Mouse (Mus musculus): ENCODE results near the gene Scel. TPM values are rescaled to one million over a fixed set of nuclear protein-coding genes. Genes with fewer than 3 reads are reported as not detected.
A peak's percentile ranks its signal among the peaks of the same experiment; 100 is the strongest.

The Scel gene
- total RNA-seq, 2 experiments from 2014 or later = 0.95 to 1.1 TPM

GRCm38 (mm10) chr14:103586662-103587061 lies 73.5 kb downstream of the Scel start:
- no peak overlapping the region for H3K4me3 ChIP-seq
- intact Hi-C loops (cut with DNase I) = no loop called here

GRCm38 (mm10) chr14:103587208-103587900 lies 74.2 kb downstream of the Scel start:
- no peak overlapping the region for H3K27ac ChIP-seq
- TF ChIP-seq CTCF (IDR thresholded peaks at IDR 0.05) = no peak
- DNase-seq (ENCODE audit: extremely low spot score in 1 of 2, low spot score in 2 of 2) = no peak
- intact Hi-C loops (cut with DNase I) = no loop called here
- H3K4me3 ChIP-seq = no peak overlapping the region

More at GRCm38 (mm10) chr14:103586662-103587061, 73.5 kb downstream of the Scel start:
- H3K27ac ChIP-seq = no peak overlapping the region
- no peak for DNase-seq (ENCODE audit: extremely low spot score in 1 of 2, low spot score in 2 of 2)
- no peak for TF ChIP-seq CTCF (IDR thresholded peaks at IDR 0.05)

GRCm38 (mm10) chr14:103589819-103590218 lies 76.7 kb downstream of the Scel start:
- no peak overlapping the region for H3K27ac ChIP-seq
- DNase-seq (ENCODE audit: extremely low spot score in 1 of 2, low spot score in 2 of 2) = peak; percentile 17 to 24
- intact Hi-C loops (cut with DNase I) = no loop called here

GRCm38 (mm10) chr14:103595870-103596269 lies 82.7 kb downstream of the Scel start:
- Histone ChIP-seq H3K27ac (no peak overlapping the region), H3K4me3 (no peak overlapping the region)
- no peak for TF ChIP-seq CTCF (IDR thresholded peaks at IDR 0.05)
- no peak for DNase-seq (ENCODE audit: extremely low spot score in 1 of 2, low spot score in 2 of 2)
- intact Hi-C loops (cut with DNase I) = no loop called here

More at GRCm38 (mm10) chr14:103589819-103590218, 76.7 kb downstream of the Scel start:
- H3K4me3 ChIP-seq = no peak overlapping the region
- no peak for TF ChIP-seq CTCF (IDR thresholded peaks at IDR 0.05)

GRCm38 (mm10) chr14:103608063-103608462 lies 94.9 kb downstream of the Scel start:
- no peak for TF ChIP-seq CTCF (IDR thresholded peaks at IDR 0.05)
- Histone ChIP-seq H3K4me3 (no peak overlapping the region), H3K27ac (no peak overlapping the region)
- DNase-seq (ENCODE audit: extremely low spot score in 1 of 2, low spot score in 2 of 2) = no peak
- intact Hi-C loops (cut with DNase I) = loop anchor here (10.0 kb wide), 1 partner anchor 973 kb away; no protein-coding TSS in a partner anchor

- no peak for DNase-seq (ENCODE audit: extremely low spot score in 1 of 2, low spot score in 2 of 2)
- intact Hi-C loops (cut with DNase I) = loop anchor here (5.0 kb wide), 1 partner anchor 36 kb away; no protein-coding TSS in a partner anchor
These were observed 100.6 kb downstream of the Scel start for GRCm38 (mm10) chr14:103613573-103614271.

GRCm38 (mm10) chr14:103614272-103614587 lies 101.1 kb downstream of the Scel start:
- no peak for TF ChIP-seq CTCF (IDR thresholded peaks at IDR 0.05)
- Histone ChIP-seq H3K27ac (no peak overlapping the region), H3K4me3 (no peak overlapping the region)
- DNase-seq (ENCODE audit: extremely low spot score in 1 of 2, low spot score in 2 of 2) = no peak
- intact Hi-C loops (cut with DNase I) = loop anchor here (5.0 kb wide), 1 partner anchor 37 kb away; no protein-coding TSS in a partner anchor

More at GRCm38 (mm10) chr14:103613573-103614271, 100.6 kb downstream of the Scel start:
- Histone ChIP-seq H3K4me3 (no peak overlapping the region), H3K27ac (no peak overlapping the region)
- TF ChIP-seq CTCF (IDR thresholded peaks at IDR 0.05) = no peak

GRCm38 (mm10) chr14:103619756-103620155 lies 106.6 kb downstream of the Scel start:
- no peak overlapping the region for H3K27ac ChIP-seq
- DNase-seq (ENCODE audit: extremely low spot score in 1 of 2, low spot score in 2 of 2) = no peak
- no peak for TF ChIP-seq CTCF (IDR thresholded peaks at IDR 0.05)
- intact Hi-C loops (cut with DNase I) = no loop called here
- H3K4me3 ChIP-seq = no peak overlapping the region

GRCm38 (mm10) chr14:103621207-103621606 lies 108.1 kb downstream of the Scel start:
- DNase-seq (ENCODE audit: extremely low spot score in 1 of 2, low spot score in 2 of 2) = no peak
- H3K4me3 ChIP-seq = no peak overlapping the region
- no peak for TF ChIP-seq CTCF (IDR thresholded peaks at IDR 0.05)
- intact Hi-C loops (cut with DNase I) = no loop called here
- no peak overlapping the region for H3K27ac ChIP-seq

- no peak for TF ChIP-seq CTCF (IDR thresholded peaks at IDR 0.05)
- DNase-seq (ENCODE audit: extremely low spot score in 1 of 2, low spot score in 2 of 2) = no peak
- Histone ChIP-seq H3K4me3 (no peak overlapping the region), H3K27ac (no peak overlapping the region)
- intact Hi-C loops (cut with DNase I) = no loop called here
These were observed 113.0 kb downstream of the Scel start for GRCm38 (mm10) chr14:103626100-103626499.

- no peak for DNase-seq (ENCODE audit: extremely low spot score in 1 of 2, low spot score in 2 of 2)
- intact Hi-C loops (cut with DNase I) = loop anchor here (5.0 kb wide), 1 partner anchor 78 kb away; no protein-coding TSS in a partner anchor
- no peak for TF ChIP-seq CTCF (IDR thresholded peaks at IDR 0.05)
- Histone ChIP-seq H3K4me3 (no peak overlapping the region), H3K27ac (no peak overlapping the region)
These were observed 116.7 kb downstream of the Scel start for GRCm38 (mm10) chr14:103629639-103630364.

- peak; percentile 68 for TF ChIP-seq CTCF (IDR thresholded peaks at IDR 0.05)
- no peak overlapping the region for H3K4me3 ChIP-seq
- no peak overlapping the region for H3K27ac ChIP-seq
- intact Hi-C loops (cut with DNase I) = loop anchor here (5.0 kb wide), 1 partner anchor 78 kb away; no protein-coding TSS in a partner anchor
- DNase-seq (ENCODE audit: extremely low spot score in 1 of 2, low spot score in 2 of 2) = peak; percentile 25 to 69
These were observed 117.4 kb downstream of the Scel start for GRCm38 (mm10) chr14:103630545-103630944.
